Comparison of ENCODE assay signal across 9 mouse cellular contexts in genomic region chr9:22710032-22710431, GRCm38 (mm10).
DNase-seq lines count a peak whose midpoint lies in the region; ATAC-seq and TF ChIP-seq lines count a peak whose summit lies in the region.
"Had no signal": no experiment of that assay in that cellular context is flagged by ENCODE, and none has a peak within 500 bp of the region (broad histone marks: within the 10 kb centered on the region; RNA-seq: fewer than 3 reads in every experiment).

No protein-coding gene starts in this region.

- no peak overlapping the region for H3K4me2 ChIP-seq in hindbrain, embryonic 15.5 days
- H3K4me2 ChIP-seq in midbrain, embryonic 11.5 days = no peak overlapping the region

- no peaks in the 10 kb centered on the region for H3K9me3 ChIP-seq in hindbrain, embryonic 15.5 days
- H3K9me3 ChIP-seq in hindbrain, embryonic 10.5 days = no peaks in the 10 kb centered on the region
- H3K9me3 ChIP-seq in midbrain, embryonic 11.5 days (ENCODE audit: control insufficient read depth, low read length) = no peaks in the 10 kb centered on the region
- H3K9me3 ChIP-seq in midbrain, embryonic 10.5 days (replicated peaks) = no peaks in the 10 kb centered on the region

- H3K27ac ChIP-seq in hindbrain, embryonic 15.5 days (replicated peaks) = no peak overlapping the region; the same call in 1 of the 2 replicates
- no peak overlapping the region for H3K27ac ChIP-seq in hindbrain, embryonic 10.5 days
- H3K27ac ChIP-seq in midbrain, embryonic 11.5 days (ENCODE audit: low read depth, low read length) = no peak overlapping the region
- H3K27ac ChIP-seq in midbrain, embryonic 10.5 days (replicated peaks) = no peak overlapping the region
- H3K27ac ChIP-seq in thymus, adult 2 months (ENCODE audit: control insufficient read depth, insufficient read depth, low read length) = no peak overlapping the region
- H3K27ac ChIP-seq: macrophage had no signal

- ATAC-seq in hindbrain, embryonic 15.5 days (ENCODE audit: low FRiP score, low read depth) = peak; percentile 64; the same call in 1 of the 2 replicates
- ATAC-seq in midbrain, embryonic 11.5 days (ENCODE audit: low FRiP score) = no peak

- H3K36me3 ChIP-seq in hindbrain, embryonic 15.5 days = no peaks in the 10 kb centered on the region
- H3K36me3 ChIP-seq in hindbrain, embryonic 10.5 days = no peaks in the 10 kb centered on the region
- no peaks in the 10 kb centered on the region for H3K36me3 ChIP-seq in midbrain, embryonic 11.5 days (ENCODE audit: control insufficient read depth, insufficient read depth, low read length)
- no peaks in the 10 kb centered on the region for H3K36me3 ChIP-seq in midbrain, embryonic 10.5 days
- H3K36me3 ChIP-seq in thymus, adult 2 months (ENCODE audit: control insufficient read depth, insufficient read depth, low read length) = no peaks in the 10 kb centered on the region

- no peak for DNase-seq in hindbrain, embryonic 10.5 days (ENCODE audit: low spot score)
- peak; percentile 82 for DNase-seq in midbrain, embryonic 11.5 days (ENCODE audit: low spot score, missing footprints)
- no peak for DNase-seq in midbrain, embryonic 10.5 days (ENCODE audit: low spot score)
- peak; percentile 53 for DNase-seq in fibroblast of lung, adult 2 months (ENCODE audit: low read depth)
- peak; percentile 26 for DNase-seq in retina, embryonic 14.5 days (ENCODE audit: low spot score)
- DNase-seq in thymus, adult 2 months = no peak
- DNase-seq: adrenal gland, postnatal 25 days had no signal

- H3K4me3 ChIP-seq in hindbrain, embryonic 15.5 days = no peak overlapping the region
- H3K4me3 ChIP-seq in hindbrain, embryonic 10.5 days = no peak overlapping the region
- no peak overlapping the region for H3K4me3 ChIP-seq in midbrain, embryonic 11.5 days (ENCODE audit: low read depth, low read length)
- H3K4me3 ChIP-seq in midbrain, embryonic 10.5 days = no peak overlapping the region
- no peak overlapping the region for H3K4me3 ChIP-seq in thymus, adult 2 months (ENCODE audit: control insufficient read depth, insufficient read depth, low read length)

- no peak for TF ChIP-seq CTCF in thymus, adult 2 months (IDR thresholded peaks at IDR 0.05; ENCODE audit: borderline replicate concordance, control insufficient read depth, extremely low read depth, insufficient read depth, low read length, poor library complexity)

- H3K4me1 ChIP-seq in hindbrain, embryonic 15.5 days (replicated peaks) = no peaks in the 10 kb centered on the region
- peaks cover 23% of the 10 kb centered on the region for H3K4me1 ChIP-seq in hindbrain, embryonic 10.5 days (replicated peaks)
- no peaks in the 10 kb centered on the region for H3K4me1 ChIP-seq in midbrain, embryonic 11.5 days (ENCODE audit: control insufficient read depth, insufficient read depth, low read length)
- H3K4me1 ChIP-seq in midbrain, embryonic 10.5 days = peaks cover 15% of the 10 kb centered on the region
- no peaks in the 10 kb centered on the region for H3K4me1 ChIP-seq in thymus, adult 2 months (replicated peaks; ENCODE audit: control insufficient read depth, insufficient read depth, low read length)

- TF ChIP-seq POLR2A in thymus, adult 2 months (IDR thresholded peaks at IDR 0.05; ENCODE audit: control insufficient read depth, extremely low read depth, insufficient read depth, low read length, poor library complexity) = no peak

- H3K9ac ChIP-seq in hindbrain, embryonic 15.5 days = no peak overlapping the region
- no peak overlapping the region for H3K9ac ChIP-seq in midbrain, embryonic 11.5 days (ENCODE audit: low read length)

- 68% methylated on average over 7 of the region's 7 CpGs for WGBS in hindbrain, embryonic 15.5 days
- 84% methylated on average over 7 of the region's 7 CpGs for WGBS in hindbrain, embryonic 10.5 days
- WGBS in midbrain, embryonic 11.5 days = 79% methylated on average over 7 of the region's 7 CpGs
- WGBS in midbrain, embryonic 10.5 days = 82% methylated on average over 7 of the region's 7 CpGs
- 92% methylated on average over 7 of the region's 7 CpGs for WGBS in thymus, adult 2 months

- no peaks in the 10 kb centered on the region for H3K27me3 ChIP-seq in hindbrain, embryonic 15.5 days
- H3K27me3 ChIP-seq in hindbrain, embryonic 10.5 days (ENCODE audit: insufficient read depth, poor library complexity, severe bottlenecking) = no peaks in the 10 kb centered on the region
- no peaks in the 10 kb centered on the region for H3K27me3 ChIP-seq in midbrain, embryonic 11.5 days (ENCODE audit: control insufficient read depth, insufficient read depth, low read length)
- no peaks in the 10 kb centered on the region; the same call in 1 of the 2 replicates for H3K27me3 ChIP-seq in midbrain, embryonic 10.5 days (ENCODE audit: low read depth, poor library complexity, severe bottlenecking)
- H3K27me3 ChIP-seq in thymus, adult 2 months (ENCODE audit: control insufficient read depth, insufficient read depth, low read length) = no peaks in the 10 kb centered on the region

Comparison
In these comparisons a context has a peak if more than half of its experiments do, and no peak if none do; other contexts are left out.
1. DNase-seq: peak in midbrain, embryonic 11.5 days (single experiment), fibroblast of lung, adult 2 months (single experiment) and retina, embryonic 14.5 days (single experiment); none in hindbrain, embryonic 10.5 days (single experiment), midbrain, embryonic 10.5 days (single experiment) and thymus, adult 2 months (single experiment).